Mouse (Mus musculus) naive thymus-derived CD4-positive, alpha-beta T cell, adult 2 months (primary cell): ENCODE data around the gene Rad23a.

Experiments used
- DNase-seq: peaks from one replicate; pipeline ENCODE4 v3.0.0-alpha.2; 2011; ENCODE audit warnings: low read depth

Rad23a gene

DNA sequence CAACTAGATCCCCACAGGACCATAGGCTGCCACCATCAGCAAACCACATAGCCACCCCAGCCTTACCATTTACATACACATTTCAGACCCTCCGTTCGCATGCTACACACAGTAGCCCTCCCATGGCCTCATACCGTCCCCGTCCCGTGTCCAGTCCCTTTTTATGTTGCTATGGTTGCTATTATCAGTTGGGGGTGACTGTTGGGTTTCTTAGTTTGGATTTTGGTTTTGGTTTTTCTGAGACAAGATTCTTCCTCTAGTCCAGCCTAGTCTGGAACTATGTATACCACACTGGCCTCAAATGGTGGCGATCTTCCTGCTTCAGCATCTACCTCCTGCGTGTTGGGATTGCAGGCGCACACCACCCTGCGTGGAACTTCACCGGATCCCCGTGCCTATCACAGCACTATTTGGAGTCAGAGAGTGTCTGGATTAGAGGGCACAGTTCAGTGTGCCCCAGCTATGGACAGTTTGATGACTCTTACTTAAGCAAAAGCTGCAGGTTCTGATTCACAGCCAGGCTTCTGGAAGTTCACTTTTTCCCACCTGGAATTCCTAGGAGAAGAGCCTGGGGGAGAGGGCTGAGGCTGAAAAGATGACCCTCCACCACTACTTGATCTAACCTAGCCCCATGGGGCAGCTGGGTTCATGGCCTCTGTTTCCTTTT, 53.5 kb downstream of the Rad23a start:
- DNase-seq: no peak

DNA sequence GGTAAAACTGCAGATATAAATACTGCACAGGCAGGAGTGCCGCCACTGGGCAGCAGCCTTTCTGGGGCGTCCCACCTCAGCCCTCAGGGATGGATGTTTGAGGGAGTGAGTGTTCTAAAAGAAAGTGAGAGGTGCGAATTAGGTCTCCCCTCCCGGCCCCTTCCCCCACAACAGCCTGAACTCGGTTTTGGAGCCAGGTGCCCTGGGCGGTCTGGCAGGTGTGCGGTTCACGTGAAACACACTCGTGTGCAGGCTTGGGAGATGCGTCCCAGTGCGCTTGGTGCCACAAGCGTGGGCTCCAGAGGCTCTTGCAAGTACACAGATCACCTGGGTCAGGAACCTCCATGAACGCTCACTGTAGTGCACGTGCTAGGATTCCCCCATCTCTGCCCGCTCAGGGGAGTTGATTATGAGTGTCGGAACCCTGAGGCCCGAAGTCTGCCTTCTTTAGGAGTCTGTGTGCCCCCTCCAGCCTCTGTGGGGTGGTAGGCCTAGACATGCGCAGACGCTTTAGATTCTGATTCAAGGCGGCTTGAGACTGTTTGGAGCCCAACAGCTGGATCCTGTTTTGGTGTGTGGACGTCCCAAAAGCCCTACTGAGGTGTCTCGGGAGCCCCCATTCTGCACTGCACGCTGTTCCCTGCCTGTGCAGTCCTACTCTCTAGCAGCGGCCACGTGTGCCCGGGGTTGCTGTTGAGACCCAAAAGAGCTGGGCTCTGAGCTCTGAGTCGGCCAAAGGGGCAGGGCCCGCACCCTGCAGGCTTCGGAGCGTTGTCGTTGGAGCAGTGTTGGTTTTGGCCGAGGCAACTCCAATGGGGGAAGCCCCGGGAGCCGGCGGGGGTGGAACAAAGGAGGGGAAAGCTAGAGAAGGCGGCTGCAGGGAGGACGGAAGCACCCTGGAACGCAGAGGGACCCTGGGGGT, 54.4 kb downstream of the Rad23a start:
- no peak for DNase-seq

GRCm38 (mm10) chr8:84785506-84785755, 55.0 kb downstream of the Rad23a start:
- DNase-seq: no peak

GRCm38 (mm10) chr8:84784681-84785505, 55.6 kb downstream of the Rad23a start:
- DNase-seq: no peak
